Mouse (Mus musculus): ENCODE data around the gene Cpa2.

Cpa2 gene

GRCm38 (mm10) chr6:30549231-30549761 lies 7.9 kb downstream of the Cpa2 start:
- no peak for DNase-seq (ENCODE audit: low spot score)

DNA sequence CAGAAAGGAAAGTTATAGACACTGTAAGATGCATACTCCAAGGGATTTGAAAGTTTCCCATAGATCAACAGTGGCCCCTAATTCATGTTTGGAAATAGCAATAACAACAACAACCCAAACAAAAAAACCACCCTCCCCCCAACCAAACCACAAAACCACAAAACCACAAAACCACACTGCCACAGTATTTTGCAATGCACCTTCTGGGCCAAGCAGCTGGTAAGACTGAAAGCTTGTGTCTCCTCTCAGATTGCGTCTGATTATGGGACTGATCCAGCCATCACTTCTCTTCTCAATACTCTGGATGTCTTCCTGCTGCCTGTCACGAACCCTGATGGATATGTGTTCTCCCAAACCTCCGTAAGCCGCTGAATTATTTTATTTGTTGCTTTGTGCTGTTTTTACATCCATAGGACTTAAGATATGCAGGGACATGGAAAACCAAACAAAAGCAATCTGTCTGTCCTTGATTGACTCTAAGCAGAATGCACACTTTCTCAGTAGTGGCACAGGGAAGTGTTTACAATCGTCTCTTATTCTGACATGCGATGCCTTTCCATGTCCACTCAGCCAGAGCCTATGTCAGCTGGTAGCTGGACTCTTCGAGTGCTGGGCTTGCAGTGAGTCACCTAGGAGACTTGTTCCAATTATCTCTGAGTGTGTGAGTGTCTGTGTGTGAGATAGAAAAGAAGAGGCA lies 9.3 kb downstream of the Cpa2 start:
- DNase-seq (ENCODE audit: low spot score) = no peak

GRCm38 (mm10) chr6:30551193-30551515 lies 9.8 kb downstream of the Cpa2 start:
- no peak for DNase-seq (ENCODE audit: low spot score)

DNA sequence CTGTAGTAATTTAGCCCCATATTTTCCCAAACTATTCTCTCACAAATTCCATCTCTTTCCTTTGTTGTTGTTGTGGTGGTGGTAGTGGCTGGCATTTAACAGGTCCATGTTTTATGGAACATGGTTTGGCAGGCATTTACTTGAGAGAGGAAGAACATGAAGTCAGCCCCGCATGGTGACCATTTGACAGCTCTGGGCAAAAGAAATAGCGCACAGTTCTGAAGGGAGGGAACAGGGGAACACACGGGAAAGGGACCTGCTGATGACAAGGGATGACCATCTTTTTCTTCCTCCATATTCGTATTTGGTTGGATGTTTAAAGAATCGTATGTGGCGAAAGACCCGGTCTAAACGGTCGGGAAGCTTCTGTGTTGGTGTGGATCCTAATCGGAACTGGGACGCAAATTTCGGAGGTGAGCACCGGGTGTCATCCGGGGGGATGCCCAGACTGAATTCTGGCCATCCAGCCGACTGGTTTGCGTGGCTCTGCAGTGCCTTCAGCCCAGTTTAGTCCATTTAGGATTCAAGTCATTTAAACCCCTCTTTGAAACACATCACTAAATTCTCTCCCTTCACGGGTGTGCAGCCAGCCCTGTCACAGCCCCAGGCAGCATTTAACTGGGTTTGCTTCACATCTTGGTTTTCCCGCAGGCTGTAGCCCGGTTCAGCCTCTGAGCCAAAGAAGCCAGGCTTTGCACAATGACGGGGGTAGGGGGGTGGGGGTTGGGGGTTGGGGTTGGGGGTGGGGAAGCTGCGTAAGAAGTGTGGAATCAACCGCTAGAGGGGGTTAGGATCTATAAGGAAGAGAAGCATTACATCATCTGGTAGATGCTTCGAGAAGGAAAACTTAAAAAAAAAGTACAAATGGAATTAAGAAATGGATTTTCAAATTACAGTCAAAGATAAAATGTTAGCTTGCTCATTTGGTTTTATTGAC lies 10.5 kb downstream of the Cpa2 start:
- DNase-seq (ENCODE audit: low spot score) = no peak

GRCm38 (mm10) chr6:30552628-30553027 lies 11.2 kb downstream of the Cpa2 start:
- DNase-seq (ENCODE audit: low spot score) = no peak

DNA sequence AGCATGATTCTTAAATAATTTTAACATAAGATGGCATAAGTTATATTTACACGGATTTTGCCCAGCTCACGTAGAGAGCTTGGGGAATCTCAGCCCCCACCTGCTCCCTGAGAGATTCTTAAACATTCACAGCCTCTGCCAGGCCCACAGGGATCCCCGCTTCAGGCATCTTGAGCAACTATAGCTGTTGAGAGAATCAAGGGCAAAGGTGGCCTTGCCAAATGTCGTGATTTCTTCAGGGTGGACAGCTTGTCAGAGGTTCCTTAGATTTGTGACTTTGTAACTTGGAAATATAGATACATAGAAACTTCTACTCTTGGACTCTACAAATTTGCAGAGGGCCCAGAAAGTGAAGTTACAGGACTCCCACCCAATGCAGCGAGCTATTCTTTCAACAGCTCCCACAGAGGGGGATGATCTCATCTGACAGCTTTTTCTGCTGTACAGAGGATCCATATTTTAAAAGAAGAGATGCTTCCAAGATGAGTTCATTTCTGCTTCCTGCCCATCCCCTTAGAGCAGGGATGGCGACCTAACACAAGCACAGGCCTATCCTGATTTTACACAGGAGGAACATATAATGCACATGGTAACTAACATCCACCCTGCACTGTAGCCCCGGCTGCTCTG lies 12.1 kb downstream of the Cpa2 start:
- no peak for DNase-seq (ENCODE audit: low spot score)

DNA sequence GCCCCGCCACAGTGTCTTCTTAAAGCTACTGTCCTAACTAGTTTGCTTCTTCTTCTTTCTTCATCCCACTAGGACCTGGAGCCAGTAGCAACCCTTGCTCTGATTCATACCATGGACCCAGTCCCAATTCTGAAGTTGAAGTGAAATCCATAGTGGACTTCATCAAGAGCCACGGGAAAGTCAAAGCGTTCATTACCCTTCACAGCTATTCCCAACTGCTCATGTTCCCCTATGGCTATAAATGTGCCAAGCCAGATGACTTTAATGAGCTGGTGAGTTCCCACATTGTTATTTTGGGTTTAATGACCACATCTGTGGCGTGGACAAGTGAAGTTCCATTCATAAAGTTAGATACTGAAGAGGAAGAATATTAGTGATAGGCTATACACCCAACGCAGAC lies 12.7 kb downstream of the Cpa2 start:
- no peak for DNase-seq (ENCODE audit: low spot score)

GRCm38 (mm10) chr6:30554621-30555170 lies 13.3 kb downstream of the Cpa2 start:
- no peak for DNase-seq (ENCODE audit: low spot score)

- DNase-seq (ENCODE audit: low spot score) = no peak
Measured at GRCm38 (mm10) chr6:30556080-30556479, 14.7 kb downstream of the Cpa2 start.

GRCm38 (mm10) chr6:30559726-30560125 lies 18.3 kb downstream of the Cpa2 start:
- no peak for DNase-seq (ENCODE audit: low spot score)

DNA sequence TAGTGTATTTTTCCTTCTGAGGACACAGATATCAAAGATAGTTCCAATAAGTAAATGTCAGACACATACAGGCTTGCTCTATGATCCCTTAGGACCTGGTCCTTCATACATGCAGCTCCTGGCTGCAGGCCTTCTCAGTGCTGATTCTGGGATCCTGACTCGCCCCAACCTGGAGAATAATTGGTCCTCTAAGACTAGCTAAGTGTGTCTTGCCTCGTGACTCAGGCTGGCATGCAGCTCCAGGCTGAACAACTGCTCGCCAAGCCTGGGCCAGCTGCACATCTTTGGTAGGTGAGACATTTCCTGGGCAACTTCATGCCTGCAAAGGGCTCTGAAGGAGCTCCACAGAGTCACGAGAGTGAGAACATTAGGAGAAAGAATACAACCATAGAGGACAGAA lies 20.8 kb downstream of the Cpa2 start:
- no peak for DNase-seq (ENCODE audit: low spot score)

GRCm38 (mm10) chr6:30563575-30563974 lies 22.2 kb downstream of the Cpa2 start:
- no peak for DNase-seq (ENCODE audit: low spot score)

DNA sequence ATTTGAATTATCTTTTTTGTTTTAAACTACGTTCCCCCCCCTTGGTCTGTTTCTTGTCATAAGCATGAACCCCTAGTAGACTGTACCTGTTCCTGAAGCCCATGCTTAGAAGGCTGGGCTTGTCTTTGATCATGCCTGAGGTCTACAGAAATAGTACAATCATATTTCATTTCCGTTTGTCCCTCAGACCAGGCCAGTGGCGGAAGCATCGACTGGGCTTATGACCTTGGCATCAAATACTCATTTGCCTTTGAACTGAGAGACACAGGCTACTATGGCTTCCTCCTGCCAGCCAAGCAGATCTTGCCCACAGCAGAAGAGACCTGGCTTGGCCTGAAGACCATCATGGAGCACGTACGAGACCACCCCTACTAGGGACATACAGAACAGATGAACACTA lies 22.7 kb downstream of the Cpa2 start:
- DNase-seq (ENCODE audit: low spot score) = no peak

- no peak for DNase-seq (ENCODE audit: low spot score)
Measured at GRCm38 (mm10) chr6:30568069-30568468, 26.7 kb downstream of the Cpa2 start, which contains the start of gene Cpa4. TSS of gene Cpa4 (plus strand) at chr6:30568369.

GRCm38 (mm10) chr6:30569331-30569730 lies 27.9 kb downstream of the Cpa2 start:
- DNase-seq (ENCODE audit: low spot score) = no peak

DNA sequence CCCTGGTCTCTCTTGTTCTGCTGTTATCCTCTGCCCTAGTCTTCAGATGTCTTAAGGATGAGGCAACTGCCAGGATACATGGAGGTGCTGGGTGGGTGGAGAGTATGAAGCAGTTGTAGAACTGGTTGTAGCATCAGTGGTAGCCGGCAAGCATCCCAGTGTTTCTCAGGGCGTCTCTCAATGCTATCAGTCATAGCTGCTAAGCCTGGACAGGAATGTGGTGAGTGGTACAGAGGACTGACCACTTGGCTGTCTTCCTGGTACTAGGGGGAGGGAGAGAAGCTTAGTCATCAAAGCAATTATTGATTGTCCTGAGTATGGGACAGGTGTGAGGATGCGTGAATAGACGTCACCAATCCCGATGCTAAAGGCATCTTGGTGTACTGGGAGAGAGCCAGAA lies 28.6 kb downstream of the Cpa2 start:
- DNase-seq (ENCODE audit: low spot score) = no peak

GRCm38 (mm10) chr6:30572456-30573311 lies 31.3 kb downstream of the Cpa2 start:
- no peak for DNase-seq (ENCODE audit: low spot score)

DNA sequence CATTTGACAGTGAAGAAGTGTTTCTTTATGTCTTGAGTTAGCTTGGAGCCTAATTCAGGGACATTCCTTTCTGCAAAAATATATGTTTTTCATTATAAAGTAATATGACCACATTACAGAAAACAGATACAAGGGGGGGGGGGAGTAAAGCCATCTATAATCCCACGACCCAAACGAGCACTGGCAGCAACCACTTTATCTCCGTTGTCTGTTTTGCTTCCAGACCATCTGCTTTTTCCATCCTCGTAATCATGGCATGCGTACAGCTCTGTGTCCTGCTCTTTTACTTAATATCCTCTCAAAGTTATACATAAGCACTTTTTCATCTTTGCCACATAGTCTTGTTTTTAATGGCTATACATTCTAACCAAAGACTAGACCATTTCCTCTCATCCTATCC lies 32.0 kb downstream of the Cpa2 start:
- no peak for DNase-seq (ENCODE audit: low spot score)

GRCm38 (mm10) chr6:30574945-30575344 lies 33.6 kb downstream of the Cpa2 start:
- DNase-seq (ENCODE audit: low spot score) = no peak

- no peak for DNase-seq (ENCODE audit: low spot score)
Measured at GRCm38 (mm10) chr6:30576477-30577203, 35.3 kb downstream of the Cpa2 start.
